Mouse (Mus musculus): ENCODE data around the gene Epha4.

DNA sequence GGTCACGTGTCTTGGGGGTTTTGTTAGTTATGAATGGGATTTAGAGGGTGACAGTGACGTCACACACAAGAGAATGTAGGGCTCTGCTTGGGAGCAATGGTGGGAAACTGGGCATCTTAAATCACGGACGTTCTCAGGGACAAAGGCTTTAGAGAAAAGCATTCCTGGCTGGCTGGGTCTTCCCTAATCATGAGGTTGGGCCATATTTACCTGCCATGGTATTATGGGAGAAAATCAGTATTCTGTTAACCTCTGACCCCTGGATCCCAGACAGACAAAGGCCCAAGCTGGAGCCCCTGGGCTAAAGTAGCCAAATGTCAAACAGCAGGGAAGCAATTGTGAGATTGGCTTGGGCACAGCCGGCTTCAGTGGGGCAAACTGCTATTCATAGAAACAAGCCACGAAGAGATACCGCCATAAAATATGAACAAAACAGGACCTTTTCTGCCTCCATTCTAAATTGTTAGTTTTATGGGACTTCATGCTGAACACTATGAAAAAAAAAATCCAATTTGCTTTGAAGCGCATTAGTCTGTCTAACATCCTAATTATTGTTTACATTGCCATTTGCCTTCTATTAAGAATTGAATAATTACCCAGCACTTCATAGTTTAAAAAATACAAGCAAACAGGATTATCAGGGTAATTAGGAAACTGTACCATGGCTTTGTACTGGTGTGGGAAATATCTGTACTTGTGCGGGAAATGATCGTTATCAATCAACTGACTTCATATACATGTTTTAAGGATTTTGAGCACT lies 19.7 kb downstream of the Epha4 start:
- TF ChIP-seq CTCF (conservative IDR thresholded peaks at IDR 0.05 in 1 of 2, IDR thresholded peaks at IDR 0.05 in 1 of 2; ENCODE audit: low read depth in 2 of 2, low read length in 2 of 2) (no peak), POLR2A (IDR thresholded peaks at IDR 0.05; ENCODE audit: low read depth, low read length) (no peak), HCFC1 (IDR thresholded peaks at IDR 0.05; ENCODE audit: low read depth, low read length) (no peak), GABPA (IDR thresholded peaks at IDR 0.05; ENCODE audit: insufficient replicate concordance, low read depth, low read length) (no peak), RAD21 (IDR thresholded peaks at IDR 0.05; ENCODE audit: low read depth, low read length) (no peak)
